Mouse (Mus musculus): ENCODE results near the gene Chchd3. TPM values are rescaled to one million over a fixed set of nuclear protein-coding genes. Genes with fewer than 3 reads are reported as not detected.
A peak's percentile ranks its signal among the peaks of the same experiment; 100 is the strongest.

Gene Chchd3
- total and polyA plus RNA-seq, 3 experiments = 205 to 243 TPM; not detected in 1

- no peak overlapping the region for H3K27ac ChIP-seq (ENCODE audit: control insufficient read depth, low read depth, low read length)
- TF ChIP-seq UBTF (IDR thresholded peaks at IDR 0.05; ENCODE audit: borderline replicate concordance, insufficient read depth, low read depth, low read length) (no peak), MAX (IDR thresholded peaks at IDR 0.05; ENCODE audit: low read length) (no peak), ZMIZ1 (IDR thresholded peaks at IDR 0.05; ENCODE audit: low read depth, low read length) (no peak), POLR2AphosphoS5 (IDR thresholded peaks at IDR 0.05; ENCODE audit: borderline replicate concordance, low read depth, low read length) (no peak), POLR2AphosphoS2 (IDR thresholded peaks at IDR 0.05; ENCODE audit: low read length) (no peak)
- H3K4me1 ChIP-seq (ENCODE audit: control insufficient read depth in 1 of 2, insufficient read depth in 2 of 2, low read length in 2 of 2) = peaks cover 12 to 22% of the 10 kb centered on the region in 2 experiments
- H3K27me3 ChIP-seq (ENCODE audit: control insufficient read depth in 1 of 2, insufficient read depth in 2 of 2, low read length in 2 of 2) = no peaks in the 10 kb centered on the region
- no peak overlapping the region for H3K9ac ChIP-seq (ENCODE audit: control insufficient read depth, low read depth, low read length, poor library complexity, severe bottlenecking)
- H3K36me3 ChIP-seq (ENCODE audit: control insufficient read depth in 1 of 2, insufficient read depth in 2 of 2, low read length in 2 of 2) = peaks cover 2 to 38% of the 10 kb centered on the region in 2 experiments
- DNase-seq (ENCODE audit: low read depth, low spot score) = no peak
- no peaks in the 10 kb centered on the region for H3K9me3 ChIP-seq (replicated peaks; ENCODE audit: insufficient read depth, low read length)
- no peak overlapping the region for H3K4me3 ChIP-seq (ENCODE audit: control insufficient read depth in 1 of 2, insufficient read depth in 1 of 2, low read depth in 2 of 2, low read length in 2 of 2)
- H3K79me2 ChIP-seq (ENCODE audit: control insufficient read depth, insufficient read depth, low read length, poor library complexity) = peaks cover 6% of the 10 kb centered on the region
Observed at GRCm38 (mm10) chr6:32936794-32937193, 123.3 kb downstream of the Chchd3 start.

GRCm38 (mm10) chr6:32936365-32936764, 123.7 kb downstream of the Chchd3 start:
- H3K27ac ChIP-seq (ENCODE audit: control insufficient read depth, low read depth, low read length) = no peak overlapping the region
- H3K9me3 ChIP-seq (replicated peaks; ENCODE audit: insufficient read depth, low read length) = no peaks in the 10 kb centered on the region
- peaks cover 6% of the 10 kb centered on the region for H3K79me2 ChIP-seq (ENCODE audit: control insufficient read depth, insufficient read depth, low read length, poor library complexity)
- TF ChIP-seq ZC3H11A (IDR thresholded peaks at IDR 0.05; ENCODE audit: low read depth, low read length) = no peak
- TF ChIP-seq GATA1 (IDR thresholded peaks at IDR 0.05; ENCODE audit: low read depth, low read length) = peak; percentile 36; the same call in 1 of the 2 replicates
- TF ChIP-seq SIN3A (IDR thresholded peaks at IDR 0.05; ENCODE audit: low read length) = no peak
- no peak overlapping the region for H3K9ac ChIP-seq (ENCODE audit: control insufficient read depth, low read depth, low read length, poor library complexity, severe bottlenecking)
- H3K4me3 ChIP-seq (ENCODE audit: control insufficient read depth in 1 of 2, insufficient read depth in 1 of 2, low read depth in 2 of 2, low read length in 2 of 2) = no peak overlapping the region
- H3K27me3 ChIP-seq (ENCODE audit: control insufficient read depth in 1 of 2, insufficient read depth in 2 of 2, low read length in 2 of 2) = no peaks in the 10 kb centered on the region
- H3K4me1 ChIP-seq (ENCODE audit: control insufficient read depth in 1 of 2, insufficient read depth in 2 of 2, low read length in 2 of 2) = peaks cover 12 to 22% of the 10 kb centered on the region in 2 experiments
- H3K36me3 ChIP-seq (ENCODE audit: control insufficient read depth in 1 of 2, insufficient read depth in 2 of 2, low read length in 2 of 2) = peaks cover 2 to 38% of the 10 kb centered on the region in 2 experiments
- DNase-seq (ENCODE audit: low read depth, low spot score) = no peak

- H3K4me1 ChIP-seq (ENCODE audit: control insufficient read depth in 1 of 2, insufficient read depth in 2 of 2, low read length in 2 of 2) = peaks cover 11 to 19% of the 10 kb centered on the region in 2 experiments
- H3K36me3 ChIP-seq (ENCODE audit: control insufficient read depth in 1 of 2, insufficient read depth in 2 of 2, low read length in 2 of 2) = peaks cover 2 to 36% of the 10 kb centered on the region in 2 experiments
- DNase-seq (ENCODE audit: low read depth, low spot score) = no peak
- no peaks in the 10 kb centered on the region for H3K27me3 ChIP-seq (ENCODE audit: control insufficient read depth in 1 of 2, insufficient read depth in 2 of 2, low read length in 2 of 2)
- H3K79me2 ChIP-seq (ENCODE audit: control insufficient read depth, insufficient read depth, low read length, poor library complexity) = peaks cover 6% of the 10 kb centered on the region
- no peak overlapping the region for H3K27ac ChIP-seq (ENCODE audit: control insufficient read depth, low read depth, low read length)
- no peaks in the 10 kb centered on the region for H3K9me3 ChIP-seq (replicated peaks; ENCODE audit: insufficient read depth, low read length)
- no peak for TF ChIP-seq TCF12 (IDR thresholded peaks at IDR 0.05; ENCODE audit: low read depth, low read length)
- no peak for TF ChIP-seq MYC (IDR thresholded peaks at IDR 0.05; ENCODE audit: low read depth, low read length)
- no peak for TF ChIP-seq SMC3 (IDR thresholded peaks at IDR 0.05; ENCODE audit: low read depth, low read length)
- no peak for TF ChIP-seq RAD21 (IDR thresholded peaks at IDR 0.05; ENCODE audit: low read depth, low read length)
- no peak for TF ChIP-seq POLR2AphosphoS5 (IDR thresholded peaks at IDR 0.05; ENCODE audit: borderline replicate concordance, low read depth, low read length)
- no peak for TF ChIP-seq RCOR1 (IDR thresholded peaks at IDR 0.05; ENCODE audit: low read depth, low read length)
- no peak for TF ChIP-seq MAX (IDR thresholded peaks at IDR 0.05; ENCODE audit: low read length)
- no peak for TF ChIP-seq USF1 (IDR thresholded peaks at IDR 0.05; ENCODE audit: low read depth, low read length)
- no peak for TF ChIP-seq EP300 (IDR thresholded peaks at IDR 0.05; ENCODE audit: low read depth in 1 of 2, low read length in 2 of 2)
- no peak for TF ChIP-seq CHD1 (IDR thresholded peaks at IDR 0.05; ENCODE audit: low read depth, low read length)
- TF ChIP-seq ZC3H11A (IDR thresholded peaks at IDR 0.05; ENCODE audit: low read depth, low read length) = no peak
- no peak for TF ChIP-seq ZKSCAN1 (IDR thresholded peaks at IDR 0.05; ENCODE audit: low read depth, low read length)
- no peak for TF ChIP-seq CHD2 (IDR thresholded peaks at IDR 0.05; ENCODE audit: low read length)
- TF ChIP-seq USF2 (IDR thresholded peaks at IDR 0.05; ENCODE audit: borderline replicate concordance in 1 of 2, insufficient read depth in 1 of 2, low read depth in 1 of 2, low read length in 2 of 2) = no peak
- TF ChIP-seq POLR2A (IDR thresholded peaks at IDR 0.05; ENCODE audit: control insufficient read depth in 1 of 2, insufficient read depth in 1 of 2, low read depth in 1 of 2, low read length in 2 of 2, poor library complexity in 1 of 2) = no peak
- no peak overlapping the region for H3K4me3 ChIP-seq (ENCODE audit: control insufficient read depth in 1 of 2, insufficient read depth in 1 of 2, low read depth in 2 of 2, low read length in 2 of 2)
- H3K9ac ChIP-seq (ENCODE audit: control insufficient read depth, low read depth, low read length, poor library complexity, severe bottlenecking) = no peak overlapping the region
Observed at GRCm38 (mm10) chr6:32935576-32935975, 124.5 kb downstream of the Chchd3 start.
